Mouse (Mus musculus): ENCODE measurements at regions not wholly inside any gene's neighbourhood (a gene's known extent, or its start where the extent isn't known, plus 50 kb on each side); places are given as distances from the start of the nearest gene placed in this dataset.

GRCm38 (mm10) chr17:3248875-3249274, 77.5 kb upstream of the Tiam2 start:
- no peak overlapping the region for H3K4me3 ChIP-seq (ENCODE audit: low read depth, low read length)
- H3K9me3 ChIP-seq (ENCODE audit: control insufficient read depth, low read length): no peaks in the 10 kb centered on the region
- ATAC-seq (ENCODE audit: low read depth) (no peak), DNase-seq (ENCODE audit: low spot score) (no peak)
- H3K27me3 ChIP-seq (replicated peaks; ENCODE audit: control insufficient read depth, insufficient read depth, low read length): no peaks in the 10 kb centered on the region
- no peaks in the 10 kb centered on the region for H3K4me1 ChIP-seq (ENCODE audit: control insufficient read depth, insufficient read depth, low read length)
- H3K27ac ChIP-seq (replicated peaks; ENCODE audit: low read depth, low read length): no peak overlapping the region
- no peak overlapping the region for H3K4me2 ChIP-seq (ENCODE audit: low read depth, low read length)
- H3K9ac ChIP-seq (ENCODE audit: low read depth, low read length): no peak overlapping the region
- peaks cover 3% of the 10 kb centered on the region; the same call in 1 of the 2 replicates for H3K36me3 ChIP-seq (ENCODE audit: control insufficient read depth, insufficient read depth, low read length)
- 82% methylated on average over 6 of the region's 6 CpGs for WGBS

- Histone ChIP-seq H3K4me1 (ENCODE audit: control insufficient read depth, insufficient read depth, low read length) (no peaks in the 10 kb centered on the region), H3K9ac (ENCODE audit: low read depth, low read length) (no peak overlapping the region), H3K9me3 (ENCODE audit: control insufficient read depth, low read length) (no peaks in the 10 kb centered on the region), H3K27ac (replicated peaks; ENCODE audit: low read depth, low read length) (no peak overlapping the region), H3K36me3 (ENCODE audit: control insufficient read depth, insufficient read depth, low read length) (peaks cover 3% of the 10 kb centered on the region; the same call in 1 of the 2 replicates), H3K27me3 (replicated peaks; ENCODE audit: control insufficient read depth, insufficient read depth, low read length) (no peaks in the 10 kb centered on the region), H3K4me2 (ENCODE audit: low read depth, low read length) (no peak overlapping the region), H3K4me3 (ENCODE audit: low read depth, low read length) (no peak overlapping the region)
- no peak for ATAC-seq (ENCODE audit: low read depth)
- 74% methylated on average over 7 of the region's 7 CpGs for WGBS
- DNase-seq (ENCODE audit: low spot score): no peak
Measured at GRCm38 (mm10) chr17:3249320-3249719, 77.1 kb upstream of the Tiam2 start.

GRCm38 (mm10) chr17:3251176-3251575, 75.2 kb upstream of the Tiam2 start:
- H3K27ac ChIP-seq (replicated peaks; ENCODE audit: low read depth, low read length): no peak overlapping the region
- peaks cover 4% of the 10 kb centered on the region; the same call in 1 of the 2 replicates for H3K36me3 ChIP-seq (ENCODE audit: control insufficient read depth, insufficient read depth, low read length)
- H3K4me2 ChIP-seq (ENCODE audit: low read depth, low read length): no peak overlapping the region
- no peaks in the 10 kb centered on the region for H3K9me3 ChIP-seq (ENCODE audit: control insufficient read depth, low read length)
- H3K4me3 ChIP-seq (ENCODE audit: low read depth, low read length): no peak overlapping the region
- ATAC-seq (ENCODE audit: low read depth) (no peak), DNase-seq (ENCODE audit: low spot score) (no peak)
- no peaks in the 10 kb centered on the region for H3K27me3 ChIP-seq (replicated peaks; ENCODE audit: control insufficient read depth, insufficient read depth, low read length)
- 85% methylated on average over 4 of the region's 4 CpGs for WGBS
- H3K9ac ChIP-seq (ENCODE audit: low read depth, low read length): no peak overlapping the region
- H3K4me1 ChIP-seq (ENCODE audit: control insufficient read depth, insufficient read depth, low read length): no peaks in the 10 kb centered on the region

- Histone ChIP-seq H3K36me3 (ENCODE audit: control insufficient read depth, insufficient read depth, low read length) (peaks cover 8% of the 10 kb centered on the region; the same call in 1 of the 2 replicates), H3K4me1 (ENCODE audit: control insufficient read depth, insufficient read depth, low read length) (no peaks in the 10 kb centered on the region), H3K9me3 (ENCODE audit: control insufficient read depth, low read length) (no peaks in the 10 kb centered on the region), H3K9ac (ENCODE audit: low read depth, low read length) (no peak overlapping the region), H3K27ac (replicated peaks; ENCODE audit: low read depth, low read length) (no peak overlapping the region), H3K4me3 (ENCODE audit: low read depth, low read length) (no peak overlapping the region), H3K27me3 (replicated peaks; ENCODE audit: control insufficient read depth, insufficient read depth, low read length) (no peaks in the 10 kb centered on the region), H3K4me2 (ENCODE audit: low read depth, low read length) (no peak overlapping the region)
- DNase-seq (ENCODE audit: low spot score) (no peak), ATAC-seq (ENCODE audit: low read depth) (no peak)
- WGBS: 93% methylated on average over 5 of the region's 5 CpGs
Measured at GRCm38 (mm10) chr17:3251966-3252365, 74.4 kb upstream of the Tiam2 start.

GRCm38 (mm10) chr17:3253508-3254176, 72.7 kb upstream of the Tiam2 start:
- 88% methylated on average over 10 of the region's 10 CpGs for WGBS
- no peak overlapping the region for H3K4me3 ChIP-seq (ENCODE audit: low read depth, low read length)
- DNase-seq (ENCODE audit: low spot score) (no peak), ATAC-seq (ENCODE audit: low read depth) (no peak)
- no peak overlapping the region for H3K27ac ChIP-seq (replicated peaks; ENCODE audit: low read depth, low read length)
- H3K4me2 ChIP-seq (ENCODE audit: low read depth, low read length): no peak overlapping the region
- H3K4me1 ChIP-seq (ENCODE audit: control insufficient read depth, insufficient read depth, low read length): no peaks in the 10 kb centered on the region
- H3K9ac ChIP-seq (ENCODE audit: low read depth, low read length): no peak overlapping the region
- peaks cover 8% of the 10 kb centered on the region; the same call in 1 of the 2 replicates for H3K36me3 ChIP-seq (ENCODE audit: control insufficient read depth, insufficient read depth, low read length)
- no peaks in the 10 kb centered on the region for H3K9me3 ChIP-seq (ENCODE audit: control insufficient read depth, low read length)
- no peaks in the 10 kb centered on the region for H3K27me3 ChIP-seq (replicated peaks; ENCODE audit: control insufficient read depth, insufficient read depth, low read length)

- H3K27me3 ChIP-seq (replicated peaks; ENCODE audit: control insufficient read depth, insufficient read depth, low read length): no peaks in the 10 kb centered on the region
- H3K9ac ChIP-seq (ENCODE audit: low read depth, low read length): no peak overlapping the region
- 0 out of 2 replicates have a peak, but pooled peaks cover 5% of the 10 kb centered on the region for H3K36me3 ChIP-seq (ENCODE audit: control insufficient read depth, insufficient read depth, low read length)
- H3K4me3 ChIP-seq (ENCODE audit: low read depth, low read length): no peak overlapping the region
- no peak overlapping the region for H3K27ac ChIP-seq (replicated peaks; ENCODE audit: low read depth, low read length)
- no peaks in the 10 kb centered on the region for H3K9me3 ChIP-seq (ENCODE audit: control insufficient read depth, low read length)
- WGBS: 97% methylated on average over 7 of the region's 7 CpGs
- H3K4me2 ChIP-seq (ENCODE audit: low read depth, low read length): no peak overlapping the region
- H3K4me1 ChIP-seq (ENCODE audit: control insufficient read depth, insufficient read depth, low read length): no peaks in the 10 kb centered on the region
- ATAC-seq (ENCODE audit: low read depth): no peak
- no peak for DNase-seq (ENCODE audit: low spot score)
Measured at GRCm38 (mm10) chr17:3256765-3257164, 69.6 kb upstream of the Tiam2 start.

GRCm38 (mm10) chr17:3258811-3259510, 67.4 kb upstream of the Tiam2 start:
- WGBS: 62% methylated on average over 9 of the region's 9 CpGs

GRCm38 (mm10) chr17:3260796-3261195, 65.6 kb upstream of the Tiam2 start:
- Histone ChIP-seq H3K9me3 (ENCODE audit: control insufficient read depth, low read length) (no peaks in the 10 kb centered on the region), H3K36me3 (ENCODE audit: control insufficient read depth, insufficient read depth, low read length) (0 out of 2 replicates have a peak, but pooled peaks cover 5% of the 10 kb centered on the region), H3K27ac (replicated peaks; ENCODE audit: low read depth, low read length) (no peak overlapping the region), H3K4me3 (ENCODE audit: low read depth, low read length) (no peak overlapping the region), H3K4me1 (ENCODE audit: control insufficient read depth, insufficient read depth, low read length) (no peaks in the 10 kb centered on the region), H3K27me3 (replicated peaks; ENCODE audit: control insufficient read depth, insufficient read depth, low read length) (no peaks in the 10 kb centered on the region), H3K4me2 (ENCODE audit: low read depth, low read length) (no peak overlapping the region), H3K9ac (ENCODE audit: low read depth, low read length) (no peak overlapping the region)
- ATAC-seq (ENCODE audit: low read depth): no peak
- no peak for DNase-seq (ENCODE audit: low spot score)
- WGBS: 90% methylated on average over 11 of the region's 11 CpGs

More at GRCm38 (mm10) chr17:3258811-3259510, 67.4 kb upstream of the Tiam2 start:
- ATAC-seq (ENCODE audit: low read depth) (no peak), DNase-seq (ENCODE audit: low spot score) (no peak)
- H3K4me1 ChIP-seq (ENCODE audit: control insufficient read depth, insufficient read depth, low read length): no peaks in the 10 kb centered on the region
- H3K4me3 ChIP-seq (ENCODE audit: low read depth, low read length): no peak overlapping the region
- no peaks in the 10 kb centered on the region for H3K27me3 ChIP-seq (replicated peaks; ENCODE audit: control insufficient read depth, insufficient read depth, low read length)
- no peak overlapping the region for H3K9ac ChIP-seq (ENCODE audit: low read depth, low read length)
- H3K36me3 ChIP-seq (ENCODE audit: control insufficient read depth, insufficient read depth, low read length): 0 out of 2 replicates have a peak, but pooled peaks cover 5% of the 10 kb centered on the region
- H3K9me3 ChIP-seq (ENCODE audit: control insufficient read depth, low read length): no peaks in the 10 kb centered on the region
- H3K27ac ChIP-seq (replicated peaks; ENCODE audit: low read depth, low read length): no peak overlapping the region
- H3K4me2 ChIP-seq (ENCODE audit: low read depth, low read length): no peak overlapping the region
